Mouse (Mus musculus): ENCODE measurements around the gene Thbs2. TPM values are rescaled to one million over a fixed set of nuclear protein-coding genes. Genes with fewer than 3 reads are reported as not detected.

Thbs2 gene
- total RNA-seq (2012; rRNA removed) (not detected in 2 replicates), total RNA-seq (2014; rRNA removed) (0.03 TPM in 1 of 2 replicates, not detected in the other), polyA plus RNA-seq (2012; ENCODE audit: insufficient read length, low read depth) (not detected in 2 replicates)

- in situ Hi-C loops (cut with MboI; ENCODE audit: low pct_ligation_motif_present, low pct_unique_long_range_greater_than_20kb, low sequenced_read_pairs): no loop called here
Measured at GRCm38 (mm10) chr17:14693994-14694374, at the start of gene Thbs2. Gene Thbs2, minus strand, starts transcription at chr17:14694235.

GRCm38 (mm10) chr17:14735493-14736004, 41.5 kb upstream of the Thbs2 start:
- H3K4me2 ChIP-seq (ENCODE audit: insufficient read depth, low read depth, poor library complexity, severe bottlenecking): no peak overlapping the region
- H3K27ac ChIP-seq (ENCODE audit: insufficient read depth, low read depth): no peak overlapping the region
- no peak overlapping the region for H3K4me3 ChIP-seq (replicated peaks in 1 of 3; ENCODE audit: low read depth in 2 of 3, low read length in 2 of 3, poor library complexity in 1 of 3)
- in situ Hi-C loops (cut with MboI; ENCODE audit: low pct_ligation_motif_present, low pct_unique_long_range_greater_than_20kb, low sequenced_read_pairs): no loop called here
- no peaks in the 10 kb centered on the region for H3K9me3 ChIP-seq (replicated peaks; ENCODE audit: low read length)
- no peaks in the 10 kb centered on the region for H3K27me3 ChIP-seq (replicated peaks)
- dilution Hi-C loops (cut with MboI; ENCODE audit: extremely low pct_ligation_motif_present, extremely low pct_unique_long_range_greater_than_20kb, low sequenced_read_pairs): no loop called here
- no peak overlapping the region for H3K9ac ChIP-seq (ENCODE audit: insufficient read depth, low read depth)
- H3K4me1 ChIP-seq (ENCODE audit: control insufficient read depth in 1 of 2, insufficient read depth in 2 of 2): no peaks in the 10 kb centered on the region; a peak in 1 of 4 replicates
- no peak for DNase-seq (ENCODE audit: extremely low read depth)
- H3K36me3 ChIP-seq (replicated peaks in 1 of 2; ENCODE audit: control insufficient read depth in 1 of 2, insufficient read depth in 1 of 2, low read length in 1 of 2): no peaks in the 10 kb centered on the region
- TF ChIP-seq NELFE (IDR thresholded peaks at IDR 0.05; ENCODE audit: low read depth, low read length) (no peak), CTCF (conservative IDR thresholded peaks at IDR 0.05 in 1 of 2, IDR thresholded peaks at IDR 0.05 in 1 of 2; ENCODE audit: low read depth in 2 of 2, low read length in 2 of 2) (no peak), HCFC1 (IDR thresholded peaks at IDR 0.05; ENCODE audit: low read depth, low read length) (no peak), E2F4 (IDR thresholded peaks at IDR 0.05; ENCODE audit: insufficient replicate concordance, low read depth, low read length) (no peak), ZMIZ1 (IDR thresholded peaks at IDR 0.05; ENCODE audit: low read depth, low read length) (no peak), MEF2A (IDR thresholded peaks at IDR 0.05; ENCODE audit: borderline replicate concordance, low read depth, low read length) (no peak), ZKSCAN1 (IDR thresholded peaks at IDR 0.05; ENCODE audit: borderline replicate concordance, low read depth, low read length) (no peak), RCOR1 (conservative IDR thresholded peaks at IDR 0.05; ENCODE audit: low read depth, low read length) (no peak), SIN3A (IDR thresholded peaks at IDR 0.05; ENCODE audit: low read length) (no peak), GABPA (IDR thresholded peaks at IDR 0.05; ENCODE audit: insufficient replicate concordance, low read depth, low read length) (no peak), SMC3 (IDR thresholded peaks at IDR 0.05; ENCODE audit: low read depth, low read length) (no peak), USF2 (conservative IDR thresholded peaks at IDR 0.05; ENCODE audit: low read depth, low read length) (no peak), MAX (IDR thresholded peaks at IDR 0.05; ENCODE audit: low read length) (no peak), MAFK (IDR thresholded peaks at IDR 0.05; ENCODE audit: insufficient replicate concordance, low read length) (no peak), CHD1 (IDR thresholded peaks at IDR 0.05; ENCODE audit: low read depth, low read length) (no peak)
- no peaks in the 10 kb centered on the region for H3K79me2 ChIP-seq (replicated peaks; ENCODE audit: control insufficient read depth, extremely low read depth, insufficient read depth, poor library complexity, severe bottlenecking)

More at GRCm38 (mm10) chr17:14693994-14694374, at the start of gene Thbs2:
- Histone ChIP-seq H3K79me2 (replicated peaks; ENCODE audit: control insufficient read depth, extremely low read depth, insufficient read depth, poor library complexity, severe bottlenecking) (no peaks in the 10 kb centered on the region), H3K9me3 (replicated peaks; ENCODE audit: low read length) (no peaks in the 10 kb centered on the region), H3K4me3 (replicated peaks in 1 of 3; ENCODE audit: low read depth in 2 of 3, low read length in 2 of 3, poor library complexity in 1 of 3) (no peak within 1 kb of the TSS), H3K9ac (ENCODE audit: insufficient read depth, low read depth) (no peak within 1 kb of the TSS), H3K27ac (ENCODE audit: insufficient read depth, low read depth) (no peak within 1 kb of the TSS), H3K4me1 (ENCODE audit: control insufficient read depth in 1 of 2, insufficient read depth in 2 of 2) (peaks cover 0 to 10% of the 10 kb centered on the region in 2 experiments; a peak in 2 of 4 replicates), H3K36me3 (replicated peaks in 1 of 2; ENCODE audit: control insufficient read depth in 1 of 2, insufficient read depth in 1 of 2, low read length in 1 of 2) (no peaks in the 10 kb centered on the region), H3K27me3 (replicated peaks) (no peaks in the 10 kb centered on the region), H3K4me2 (ENCODE audit: insufficient read depth, low read depth, poor library complexity, severe bottlenecking) (peak within 1 kb of the TSS; percentile 29; the same call in 1 of the 2 replicates)
- DNase-seq (ENCODE audit: extremely low read depth): no peak
- dilution Hi-C loops (cut with MboI; ENCODE audit: extremely low pct_ligation_motif_present, extremely low pct_unique_long_range_greater_than_20kb, low sequenced_read_pairs): no loop called here
- TF ChIP-seq RAD21 (IDR thresholded peaks at IDR 0.05; ENCODE audit: low read depth, low read length): no peak
- TF ChIP-seq POLR2AphosphoS2 (IDR thresholded peaks at IDR 0.05; ENCODE audit: low read depth, low read length): no peak
- TF ChIP-seq SIN3A (IDR thresholded peaks at IDR 0.05; ENCODE audit: low read length): no peak
- no peak for TF ChIP-seq ELF1 (IDR thresholded peaks at IDR 0.05; ENCODE audit: low read depth, low read length)
- no peak for TF ChIP-seq CHD2 (IDR thresholded peaks at IDR 0.05; ENCODE audit: low read length)
- no peak for TF ChIP-seq CHD1 (IDR thresholded peaks at IDR 0.05; ENCODE audit: low read depth, low read length)
- no peak for TF ChIP-seq ZMIZ1 (IDR thresholded peaks at IDR 0.05; ENCODE audit: low read depth, low read length)
- no peak for TF ChIP-seq USF1 (IDR thresholded peaks at IDR 0.05; ENCODE audit: low read depth, low read length)
- TF ChIP-seq MEF2A (IDR thresholded peaks at IDR 0.05; ENCODE audit: borderline replicate concordance, low read depth, low read length): no peak
